Mouse (Mus musculus) neutrophil, adult 59 days (primary cell): Measurements from ENCODE around the gene 9230113P08Rik. TPM values are rescaled to one million over a fixed set of nuclear protein-coding genes. Genes with fewer than 3 reads are reported as not detected.

ENCODE experiments used
- total RNA-seq, 2 experiments: library from RNA; stranded (reverse); gene quantifications; 1 replicate in 1 of 2; 2 replicates in 1 of 2; pipeline ENCODE4 v1.2.4; 2023

The 9230113P08Rik gene
- not detected for total RNA-seq

DNA sequence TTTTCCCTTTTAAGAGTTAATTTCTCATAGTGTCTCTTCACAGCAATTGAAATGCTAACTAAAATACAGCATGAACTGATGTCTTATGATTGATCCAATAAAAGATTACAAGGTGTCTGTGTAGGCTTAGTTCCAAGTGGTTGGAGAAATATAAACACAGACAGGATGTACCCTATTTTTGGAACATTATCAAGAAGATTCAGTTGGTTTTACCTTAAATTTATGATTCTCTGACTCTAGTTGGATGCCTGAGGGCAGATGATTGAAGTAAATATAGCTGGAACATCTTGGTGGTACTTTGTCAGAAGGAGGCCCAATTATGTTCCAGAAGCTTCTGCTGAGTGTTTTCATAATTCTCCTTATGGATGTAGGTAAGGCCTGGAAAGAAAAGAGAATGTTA lies at the start of gene 9230113P08Rik:
9230113P08Rik (plus strand) TSS at position 301 of the 400 bp plus-strand sequence.

Other genes starting within 250 kb of the 9230113P08Rik start
- gene Pate1, start 221.0 kb upstream of the 9230113P08Rik start, total RNA-seq = not detected
- gene Gm17677, start 167.4 kb upstream of the 9230113P08Rik start, total RNA-seq = not detected
- not detected for gene Gm17727, start 130.3 kb upstream of the 9230113P08Rik start, total RNA-seq
- not detected for gene Gm27235, start 118.3 kb upstream of the 9230113P08Rik start, total RNA-seq
- not detected for gene D730048I06Rik, start 118.3 kb upstream of the 9230113P08Rik start, total RNA-seq
- gene 9230110F15Rik, start 64.3 kb upstream of the 9230113P08Rik start, total RNA-seq = not detected
- not detected for gene Gm5916, start 220.4 kb downstream of the 9230113P08Rik start, total RNA-seq